Mouse (Mus musculus): ENCODE measurements around the gene Tmeff1.

GRCm38 (mm10) chr4:48539841-48540575, 45.0 kb upstream of the Tmeff1 start, which contains the start of gene Msantd3:
- TF ChIP-seq CTCF (IDR thresholded peaks at IDR 0.05; ENCODE audit: low read depth): no peak
- no peak for TF ChIP-seq EP300 (IDR thresholded peaks at IDR 0.05; ENCODE audit: low read depth)
